Mouse (Mus musculus): ENCODE results near the gene Fgf22.

DNA sequence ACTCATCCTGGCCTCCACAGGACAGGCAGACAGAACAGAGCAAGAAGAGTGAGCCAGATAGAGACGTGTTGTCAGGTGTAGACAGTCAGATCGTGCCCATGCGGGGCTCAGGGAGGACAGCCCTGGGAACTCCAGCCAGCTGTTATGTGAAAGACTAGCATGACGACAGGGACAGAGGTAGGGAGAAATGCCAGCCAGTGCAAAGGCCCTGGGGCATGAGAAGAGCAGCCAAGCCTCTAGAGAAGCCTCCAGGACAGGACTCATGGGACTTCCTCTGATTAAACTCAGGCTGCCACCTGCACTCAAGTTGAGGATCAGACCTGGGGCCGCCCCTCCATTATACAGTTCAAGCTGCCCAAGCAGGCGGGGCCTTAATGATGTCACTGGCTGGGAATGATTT lies 6.4 kb upstream of the Fgf22 start:
- no peak for TF ChIP-seq CTCF (IDR thresholded peaks at IDR 0.05; ENCODE audit: low read depth, low read length)
- TF ChIP-seq POLR2AphosphoS5 (IDR thresholded peaks at IDR 0.05; ENCODE audit: insufficient replicate concordance, low read depth, low read length): no peak
- no peak for TF ChIP-seq TAL1 (conservative IDR thresholded peaks at IDR 0.05; ENCODE audit: low read depth, low read length)
- TF ChIP-seq GATA1 (IDR thresholded peaks at IDR 0.05; ENCODE audit: borderline replicate concordance, low read length): no peak
- TF ChIP-seq GATA2 (IDR thresholded peaks at IDR 0.05; ENCODE audit: borderline replicate concordance, low read depth, low read length): no peak
